Mouse (Mus musculus) MEL (cell line): ENCODE measurements around the gene Rxra. TPM values are rescaled to one million over a fixed set of nuclear protein-coding genes. Genes with fewer than 3 reads are reported as not detected.

Experiments used
- DNase-seq: peaks from one replicate; pipeline ENCODE4 v3.0.0; 2011; ENCODE audit warnings: low read depth, low spot score
- H3K27ac ChIP-seq: 2 replicates; pipeline ENCODE4 v1.5.1; 2012; ENCODE audit warnings: low read depth, mild to moderate bottlenecking, control low read depth, low read length, moderate library complexity; ENCODE audit not compliant: control insufficient read depth
- H3K27me3 ChIP-seq, 2 experiments: fragments of 150-350 bp in 1 of 2; sonication (generic) in 1 of 2; 2 replicates each; pipeline ENCODE4 v1.6.1; 2012; ENCODE audit warnings: low read length in 2 of 2, mild to moderate bottlenecking in 2 of 2, improper control_type of control experiment in 1 of 2, moderate library complexity in 1 of 2; ENCODE audit not compliant: insufficient read depth in 2 of 2, control insufficient read depth in 1 of 2
- H3K36me3 ChIP-seq, 2 experiments: 2 replicates each; pipeline ENCODE4 v1.6.1; 2012 to 2014; ENCODE audit warnings: low read length in 2 of 2, improper control_type of control experiment in 1 of 2, inconsistent platforms in 1 of 2, mild to moderate bottlenecking in 1 of 2; ENCODE audit not compliant: insufficient read depth in 2 of 2, control insufficient read depth in 1 of 2
- H3K4me1 ChIP-seq, 2 experiments: fragments of 150-350 bp in 1 of 2; sonication (generic) in 1 of 2; 2 replicates each; pipeline ENCODE4 v1.6.1; 2012; ENCODE audit warnings: low read length in 2 of 2, improper control_type of control experiment in 1 of 2, mild to moderate bottlenecking in 1 of 2; ENCODE audit not compliant: insufficient read depth in 2 of 2, control insufficient read depth in 1 of 2
- H3K4me3 ChIP-seq, 2 experiments: fragments of 150-350 bp in 1 of 2; sonication (generic) in 1 of 2; 2 replicates each; pipeline ENCODE4 v1.5.1; 2012; ENCODE audit warnings: low read depth in 2 of 2, low read length in 2 of 2, mild to moderate bottlenecking in 2 of 2, moderate library complexity in 2 of 2, control low read depth in 1 of 2, improper control_type of control experiment in 1 of 2; ENCODE audit not compliant: control insufficient read depth in 1 of 2, insufficient read depth in 1 of 2
- H3K79me2 ChIP-seq: 2 replicates; pipeline ENCODE4 v1.6.1; 2012; ENCODE audit warnings: mild to moderate bottlenecking, low read length, moderate library complexity; ENCODE audit not compliant: control insufficient read depth, poor library complexity, insufficient read depth
- H3K9ac ChIP-seq: 2 replicates; pipeline ENCODE4 v1.6.1; 2012; ENCODE audit warnings: low read depth, mild to moderate bottlenecking, control low read depth, low read length, moderate library complexity; ENCODE audit not compliant: control insufficient read depth, poor library complexity, severe bottlenecking
- H3K9me3 ChIP-seq: fragments of 150-350 bp; sonication (generic); replicated peaks from 2 replicates; pipeline ENCODE4 v1.6.1; 2012; ENCODE audit warnings: mild to moderate bottlenecking, low read length, improper control_type of control experiment, moderate library complexity; ENCODE audit not compliant: insufficient read depth
- BHLHE40 ChIP-seq: IDR thresholded peaks from 2 replicates; pipeline ENCODE4 v1.6.1; 2012; ENCODE audit warnings: low read depth, mild to moderate bottlenecking, inconsistent platforms, low read length, improper control_type of control experiment, borderline replicate concordance
- CHD1 ChIP-seq: IDR thresholded peaks from 2 replicates; pipeline ENCODE4 v1.6.1; 2012; ENCODE audit warnings: low read depth, mild to moderate bottlenecking, inconsistent platforms, low read length, improper control_type of control experiment
- CTCF ChIP-seq, 3 experiments: IDR thresholded peaks in 2 of 3; conservative IDR thresholded peaks in 1 of 3; 2 replicates each; pipeline ENCODE4 v1.5.1; 2011 to 2012; ENCODE audit warnings: low read length in 3 of 3, low read depth in 2 of 3, mild to moderate bottlenecking in 2 of 3, improper control_type of control experiment in 1 of 3, inconsistent platforms in 1 of 3, mixed read lengths in 1 of 3, moderate library complexity in 1 of 3; ENCODE audit not compliant: control insufficient read depth in 1 of 3, insufficient read depth in 1 of 3, poor library complexity in 1 of 3, severe bottlenecking in 1 of 3
- E2F4 ChIP-seq: IDR thresholded peaks from 2 replicates; pipeline ENCODE4 v1.6.1; 2011; ENCODE audit warnings: low read depth, low read length, improper control_type of control experiment, borderline replicate concordance
- EP300 ChIP-seq, 2 experiments: IDR thresholded peaks; 2 replicates each; pipeline ENCODE4 v1.6.1; 2011; ENCODE audit warnings: improper control_type of control experiment in 2 of 2, low read length in 2 of 2, low read depth in 1 of 2, mild to moderate bottlenecking in 1 of 2
- ETS1 ChIP-seq: IDR thresholded peaks from 2 replicates; pipeline ENCODE4 v1.6.1; 2012; ENCODE audit warnings: low read depth, mild to moderate bottlenecking, inconsistent platforms, low read length, improper control_type of control experiment, moderate library complexity
- GATA1 ChIP-seq: IDR thresholded peaks from 2 replicates; pipeline ENCODE4 v1.6.1; 2011; ENCODE audit warnings: low read depth, low read length, improper control_type of control experiment
- MAFK ChIP-seq: IDR thresholded peaks from 2 replicates; pipeline ENCODE4 v1.6.1; 2011; ENCODE audit warnings: low read depth, mild to moderate bottlenecking, low read length, improper control_type of control experiment, borderline replicate concordance
- MAX ChIP-seq: IDR thresholded peaks from 2 replicates; pipeline ENCODE4 v1.6.1; 2011; ENCODE audit warnings: low read length, improper control_type of control experiment
- MXI1 ChIP-seq: IDR thresholded peaks from 2 replicates; pipeline ENCODE4 v1.6.1; 2011; ENCODE audit warnings: mild to moderate bottlenecking, low read depth, low read length, improper control_type of control experiment
- MYC ChIP-seq: IDR thresholded peaks from 2 replicates; pipeline ENCODE4 v1.6.1; 2011; ENCODE audit warnings: low read depth, mild to moderate bottlenecking, low read length, improper control_type of control experiment, moderate library complexity
- NELFE ChIP-seq: IDR thresholded peaks from 2 replicates; pipeline ENCODE4 v1.6.1; 2011; ENCODE audit warnings: low read depth, low read length, improper control_type of control experiment
- NRF1 ChIP-seq: IDR thresholded peaks from 2 replicates; pipeline ENCODE4 v1.6.1; 2014; ENCODE audit warnings: low read depth, mild to moderate bottlenecking, inconsistent platforms, low read length, improper control_type of control experiment, moderate library complexity; ENCODE audit not compliant: poor library complexity, insufficient read depth, severe bottlenecking
- POLR2A ChIP-seq, 2 experiments: IDR thresholded peaks; 2 replicates each; pipeline ENCODE4 v1.6.1; 2011 to 2012; ENCODE audit warnings: low read length in 2 of 2, mild to moderate bottlenecking in 2 of 2, control low read depth in 1 of 2, improper control_type of control experiment in 1 of 2, low read depth in 1 of 2, moderate library complexity in 1 of 2; ENCODE audit not compliant: control insufficient read depth in 1 of 2, insufficient read depth in 1 of 2, poor library complexity in 1 of 2
- POLR2AphosphoS5 ChIP-seq: IDR thresholded peaks from 2 replicates; pipeline ENCODE4 v1.6.1; 2012; ENCODE audit warnings: low read depth, borderline replicate concordance, mild to moderate bottlenecking, inconsistent platforms, low read length, moderate library complexity, mixed read lengths
- RCOR1 ChIP-seq: IDR thresholded peaks from 2 replicates; pipeline ENCODE4 v1.6.1; 2012; ENCODE audit warnings: low read depth, mild to moderate bottlenecking, inconsistent platforms, low read length, improper control_type of control experiment
- SMC3 ChIP-seq: IDR thresholded peaks from 2 replicates; pipeline ENCODE4 v1.6.1; 2011; ENCODE audit warnings: low read depth, low read length, improper control_type of control experiment
- TAL1 ChIP-seq: IDR thresholded peaks from 2 replicates; pipeline ENCODE4 v1.6.1; 2012; ENCODE audit warnings: mild to moderate bottlenecking, inconsistent platforms, low read length, moderate library complexity, mixed read lengths
- TBP ChIP-seq: IDR thresholded peaks from 2 replicates; pipeline ENCODE4 v1.8.0; 2011; ENCODE audit warnings: low read depth, low read length, improper control_type of control experiment
- TCF12 ChIP-seq: IDR thresholded peaks from 2 replicates; pipeline ENCODE4 v1.6.1; 2014; ENCODE audit warnings: low read depth, mild to moderate bottlenecking, inconsistent platforms, low read length, improper control_type of control experiment, moderate library complexity
- USF1 ChIP-seq: IDR thresholded peaks from 2 replicates; pipeline ENCODE4 v1.6.1; 2014; ENCODE audit warnings: low read depth, mild to moderate bottlenecking, inconsistent platforms, low read length, improper control_type of control experiment, moderate library complexity
- ZC3H11A ChIP-seq: IDR thresholded peaks from 2 replicates; pipeline ENCODE4 v1.6.1; 2012; ENCODE audit warnings: low read depth, mild to moderate bottlenecking, inconsistent platforms, low read length, improper control_type of control experiment
- ZKSCAN1 ChIP-seq: IDR thresholded peaks from 2 replicates; pipeline ENCODE4 v1.6.1; 2012; ENCODE audit warnings: low read depth, mild to moderate bottlenecking, inconsistent platforms, low read length, improper control_type of control experiment, moderate library complexity
- ZMIZ1 ChIP-seq: IDR thresholded peaks from 2 replicates; pipeline ENCODE4 v1.6.1; 2012; ENCODE audit warnings: low read depth, mild to moderate bottlenecking, inconsistent platforms, low read length, improper control_type of control experiment, moderate library complexity
- ZNF384 ChIP-seq: IDR thresholded peaks from 2 replicates; pipeline ENCODE4 v1.6.1; 2012; ENCODE audit warnings: low read depth, mild to moderate bottlenecking, inconsistent platforms, low read length, improper control_type of control experiment
- polyA plus RNA-seq, 2 experiments: library from polyadenylated mRNA; stranded (reverse) in 1 of 2; unstranded in 1 of 2; fragments of >175 nt in 1 of 2; fragments of >200 nt in 1 of 2; gene quantifications; 2 replicates each; pipeline versions ENCODE4 v1.2.1 to v1.2.4; 2012; ENCODE audit warnings: low replicate concordance in 2 of 2, low read depth in 1 of 2; ENCODE audit not compliant: insufficient read length in 2 of 2, insufficient read depth in 1 of 2, missing spikeins in 1 of 2
- total RNA-seq: library from RNA; depleted of rRNA; stranded (reverse); fragments of 300-350 nt; gene quantifications from 2 replicates; pipeline ENCODE4 v1.2.3, GENCODE M21; 2012

Gene Rxra
- total and polyA plus RNA-seq, 3 experiments, result 11.7 to 19.6 TPM; not detected in 1

- Histone ChIP-seq H3K27ac (no peak overlapping the region), H3K27me3 (peaks cover 0 to 2% of the 10 kb centered on the region in 2 experiments; a peak in 3 of 4 replicates), H3K36me3 (no peaks in the 10 kb centered on the region), H3K9ac (no peak overlapping the region), H3K4me3 (no peak overlapping the region), H3K79me2 (no peaks in the 10 kb centered on the region), H3K4me1 (no peaks in the 10 kb centered on the region), H3K9me3 (no peaks in the 10 kb centered on the region)
- TF ChIP-seq MAX, result no peak
- no peak for TF ChIP-seq TBP
- no peak for TF ChIP-seq SMC3
- no peak for TF ChIP-seq CTCF (IDR thresholded peaks at IDR 0.05 in 2 of 3, conservative IDR thresholded peaks at IDR 0.05 in 1 of 3; ENCODE audit: control insufficient read depth in 1 of 3, insufficient read depth in 1 of 3, low read depth in 2 of 3, low read length in 3 of 3, poor library complexity in 1 of 3, severe bottlenecking in 1 of 3)
- TF ChIP-seq NRF1, result no peak
- TF ChIP-seq ZMIZ1, result no peak
- TF ChIP-seq MXI1, result no peak
- no peak for TF ChIP-seq ZC3H11A
- no peak for TF ChIP-seq ZNF384
- TF ChIP-seq CHD1, result no peak
- no peak for TF ChIP-seq ETS1
- DNase-seq, result no peak
These were observed 103.1 kb downstream of the Rxra start for GRCm38 (mm10) chr2:27779291-27779866.

GRCm38 (mm10) chr2:27780162-27780561 is 103.9 kb downstream of the Rxra start:
- no peak for DNase-seq
- TF ChIP-seq RCOR1 (no peak), ZMIZ1 (no peak), TCF12 (no peak), POLR2A (IDR thresholded peaks at IDR 0.05; ENCODE audit: control insufficient read depth in 1 of 2, insufficient read depth in 1 of 2, low read depth in 1 of 2, low read length in 2 of 2, poor library complexity in 1 of 2) (no peak), NRF1 (no peak), MYC (no peak), BHLHE40 (no peak), GATA1 (no peak), MAFK (no peak), E2F4 (no peak), EP300 (IDR thresholded peaks at IDR 0.05; ENCODE audit: low read depth in 1 of 2, low read length in 2 of 2) (no peak), USF1 (no peak), NELFE (no peak), ZNF384 (no peak), SMC3 (no peak), ETS1 (no peak), MAX (no peak), POLR2AphosphoS5 (no peak), ZKSCAN1 (no peak), TAL1 (no peak)
- no peak overlapping the region for H3K9ac ChIP-seq
- no peaks in the 10 kb centered on the region for H3K79me2 ChIP-seq
- no peak overlapping the region for H3K27ac ChIP-seq
- peaks cover 0 to 2% of the 10 kb centered on the region in 2 experiments; a peak in 3 of 4 replicates for H3K27me3 ChIP-seq
- no peaks in the 10 kb centered on the region for H3K36me3 ChIP-seq
- H3K4me1 ChIP-seq, result no peaks in the 10 kb centered on the region
- H3K9me3 ChIP-seq, result no peaks in the 10 kb centered on the region
- no peak overlapping the region for H3K4me3 ChIP-seq
